Mouse (Mus musculus) bone marrow macrophage, adult 2 months (primary cell): ENCODE data around the gene Actl9.

Experiments
- CTCF ChIP-seq: IDR thresholded peaks from 2 replicates; pipeline ENCODE4 v1.5.1; 2012; ENCODE audit warnings: low read depth, mild to moderate bottlenecking, low read length, moderate library complexity
- POLR2A ChIP-seq: IDR thresholded peaks from 2 replicates; pipeline ENCODE4 v1.6.1; 2012; ENCODE audit warnings: mild to moderate bottlenecking, low read depth, low read length, borderline replicate concordance

DNA sequence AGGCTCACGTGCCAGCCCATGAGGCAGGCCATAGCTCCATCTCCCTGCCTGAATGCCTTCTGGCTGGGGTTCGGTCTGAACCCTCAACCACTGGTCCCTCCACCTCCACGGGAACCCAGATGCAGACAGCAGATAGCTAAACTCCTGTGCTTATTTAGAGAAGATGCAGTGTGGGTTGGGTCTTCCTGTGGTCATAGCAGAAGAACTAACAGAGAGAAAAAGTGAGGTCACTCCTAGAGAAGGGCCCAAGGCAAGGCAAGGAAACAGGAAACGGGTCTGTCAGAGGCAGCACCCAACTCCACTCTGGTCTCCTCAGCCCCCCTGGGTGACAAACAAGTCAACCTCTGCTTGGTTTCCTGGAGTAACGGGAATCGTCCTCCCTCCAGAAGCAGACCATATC, 38.5 kb downstream of the Actl9 start:
- TF ChIP-seq CTCF (no peak), POLR2A (no peak)
